Mouse (Mus musculus) megakaryocyte-erythroid progenitor cell, adult 5 weeks (primary cell): ENCODE data around the gene Olfr1305. TPM values are rescaled to one million over a fixed set of nuclear protein-coding genes. Genes with fewer than 3 reads are reported as not detected.

Source experiments
- polyA plus RNA-seq: library from polyadenylated mRNA; stranded (reverse); fragments of >175 nt; gene quantifications from 2 replicates; pipeline ENCODE4 v1.2.3, GENCODE M21; 2012

The Olfr1305 gene
- not detected in 2 replicates for polyA plus RNA-seq

DNA sequence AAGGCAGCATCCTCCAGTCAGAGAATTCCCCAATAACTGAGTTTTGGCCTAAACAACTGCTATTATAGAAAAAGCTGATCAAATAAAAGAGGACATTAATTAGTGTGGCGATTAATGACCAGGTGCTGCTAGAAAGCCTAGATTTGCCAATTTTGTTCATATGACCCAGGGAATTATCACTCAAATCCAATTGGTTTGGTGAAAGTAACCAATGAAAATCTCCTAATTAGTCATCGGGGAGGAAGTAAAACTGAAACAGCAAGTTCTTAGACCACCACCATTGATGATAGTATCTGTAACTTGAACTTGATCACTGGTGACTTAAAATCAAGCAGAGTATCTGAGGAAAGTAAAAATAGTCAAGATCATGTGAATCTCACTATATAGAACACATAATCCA is at the start of gene Olfr1305:
Gene Olfr1305, minus strand, starts transcription at position 101 of the 400 bp plus-strand sequence.

DNA sequence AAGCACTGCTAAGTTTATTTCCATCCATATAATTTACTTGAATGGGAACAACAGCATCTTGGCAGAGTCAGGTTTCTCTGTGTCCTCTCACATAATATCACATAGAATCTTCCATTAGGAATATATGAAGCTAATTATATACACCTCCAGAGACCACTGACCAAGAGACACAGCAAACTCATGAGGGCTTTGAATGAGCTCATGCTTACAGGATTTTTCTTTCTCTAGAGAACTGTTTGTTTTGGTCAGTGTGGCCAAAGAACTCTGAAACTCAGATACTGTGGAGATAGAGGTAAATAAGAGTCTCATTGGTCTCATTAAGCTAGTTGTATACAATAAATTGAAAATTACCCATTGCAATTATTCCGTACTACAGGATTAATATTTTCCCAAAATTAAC is 39.2 kb upstream of the Olfr1305 start, which contains the start of gene Olfr1306:
Gene Olfr1306, minus strand, starts transcription at position 101 of the 400 bp plus-strand sequence.

DNA sequence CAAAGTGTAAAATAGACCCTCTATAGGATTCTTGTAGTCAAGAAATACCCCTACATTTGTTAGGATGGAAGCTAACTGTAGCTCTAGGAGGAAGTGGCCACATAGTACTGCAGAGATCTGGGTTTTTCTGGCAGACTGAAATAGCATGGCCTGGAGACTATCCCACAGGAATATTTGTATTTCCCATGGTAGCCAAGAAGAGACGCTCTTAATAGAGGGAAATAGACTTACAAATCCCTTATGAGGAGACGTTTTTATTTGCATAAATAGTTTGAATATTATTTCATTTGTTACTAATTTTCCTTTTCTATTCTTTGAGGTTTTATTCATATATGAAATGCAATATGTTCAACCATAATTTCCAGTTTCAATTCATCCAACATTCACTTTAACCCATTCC is 56.7 kb downstream of the Olfr1305 start, which contains the start of gene Olfr1303:
Gene Olfr1303, minus strand, starts transcription at position 101 of the 400 bp plus-strand sequence.

Other genes starting within 250 kb of the Olfr1305 start
- gene Olfr1298, start 227.9 kb downstream of the Olfr1305 start, polyA plus RNA-seq = not detected in 2 replicates
- gene Olfr1299, start 215.7 kb downstream of the Olfr1305 start, polyA plus RNA-seq = not detected in 2 replicates
- gene Olfr1301, start 126.1 kb downstream of the Olfr1305 start, polyA plus RNA-seq = not detected in 2 replicates
- not detected in 2 replicates for gene Olfr1302, start 99.7 kb downstream of the Olfr1305 start, polyA plus RNA-seq
- gene Olfr1303, start 56.8 kb downstream of the Olfr1305 start, polyA plus RNA-seq = not detected in 2 replicates
- not detected in 2 replicates for gene Olfr1306, start 39.1 kb upstream of the Olfr1305 start, polyA plus RNA-seq
- gene Olfr1307, start 72.3 kb upstream of the Olfr1305 start, polyA plus RNA-seq = 0.01 TPM in 1 of 2 replicates, not detected in the other
- gene Olfr1308, start 87.8 kb upstream of the Olfr1305 start, polyA plus RNA-seq = not detected in 2 replicates
- not detected in 2 replicates for gene Olfr1309, start 113.1 kb upstream of the Olfr1305 start, polyA plus RNA-seq
- 0.01 and 0.03 TPM in 2 replicates for gene Olfr1310, start 135.6 kb upstream of the Olfr1305 start, polyA plus RNA-seq
- not detected in 2 replicates for gene Olfr1311, start 147.3 kb upstream of the Olfr1305 start, polyA plus RNA-seq
- gene Olfr1312, start 173.1 kb upstream of the Olfr1305 start, polyA plus RNA-seq = not detected in 2 replicates
- not detected in 2 replicates for gene Olfr1313, start 200.7 kb upstream of the Olfr1305 start, polyA plus RNA-seq
- not detected in 2 replicates for gene Olfr1314, start 219.6 kb upstream of the Olfr1305 start, polyA plus RNA-seq
- not detected in 2 replicates for gene Olfr1315-ps1, start 238.3 kb upstream of the Olfr1305 start, polyA plus RNA-seq